Mouse (Mus musculus) induced T-regulatory cell, adult 2 months (primary cell): ENCODE data around the gene Susd1.

ENCODE experiments used
- DNase-seq: peaks from one replicate; pipeline ENCODE4 v3.0.0-alpha.2; 2012; ENCODE audit warnings: low read depth

Susd1 gene

DNA sequence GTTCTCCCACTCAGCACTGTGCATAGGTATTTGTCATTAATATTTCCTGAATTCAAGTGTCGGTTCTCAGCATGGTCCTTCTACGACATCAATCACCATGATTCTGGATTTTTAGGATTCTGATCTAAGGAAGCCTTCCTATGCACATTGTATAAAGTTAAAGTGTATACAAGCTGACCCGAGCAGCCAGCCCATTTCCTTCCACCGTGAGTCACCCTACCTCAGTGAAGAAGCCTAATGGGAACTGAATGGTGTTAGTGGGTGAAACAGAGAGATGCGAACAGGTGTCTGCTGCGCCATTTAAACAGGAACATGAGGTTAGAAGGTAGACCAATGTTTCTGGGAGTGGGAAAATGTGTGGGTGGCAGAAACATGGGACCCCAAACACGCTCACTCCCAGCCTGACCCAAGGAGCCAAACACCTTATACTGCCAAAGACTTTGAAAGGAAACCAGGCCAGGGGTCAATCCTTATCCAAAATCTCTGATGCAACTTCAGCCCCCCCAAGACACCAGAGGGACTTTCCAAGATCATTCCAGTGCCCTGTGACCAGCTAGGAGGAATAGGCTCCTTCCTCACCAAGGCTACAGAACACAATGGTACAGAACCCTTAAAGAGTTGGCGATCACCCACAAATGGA, 99.4 kb downstream of the Susd1 start:
- peak; percentile 28 for DNase-seq

DNA sequence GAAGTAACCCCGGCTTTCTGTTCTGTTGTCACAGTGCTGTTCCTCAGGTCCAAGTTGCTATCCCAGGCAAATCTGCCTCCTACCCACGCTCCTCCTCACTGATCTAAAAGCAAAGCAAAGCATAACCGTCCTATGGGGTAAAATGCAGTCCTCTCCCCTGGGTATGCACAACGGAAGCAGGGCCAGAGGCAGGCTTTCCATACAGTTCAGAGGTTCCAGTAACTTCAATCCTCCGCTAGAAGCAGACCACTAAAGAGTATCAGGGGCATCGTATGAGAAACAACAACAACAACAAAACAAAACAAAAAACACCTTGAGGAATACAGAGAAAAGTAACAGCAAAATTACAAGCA, 100.9 kb downstream of the Susd1 start:
- peak; percentile 63 for DNase-seq

DNA sequence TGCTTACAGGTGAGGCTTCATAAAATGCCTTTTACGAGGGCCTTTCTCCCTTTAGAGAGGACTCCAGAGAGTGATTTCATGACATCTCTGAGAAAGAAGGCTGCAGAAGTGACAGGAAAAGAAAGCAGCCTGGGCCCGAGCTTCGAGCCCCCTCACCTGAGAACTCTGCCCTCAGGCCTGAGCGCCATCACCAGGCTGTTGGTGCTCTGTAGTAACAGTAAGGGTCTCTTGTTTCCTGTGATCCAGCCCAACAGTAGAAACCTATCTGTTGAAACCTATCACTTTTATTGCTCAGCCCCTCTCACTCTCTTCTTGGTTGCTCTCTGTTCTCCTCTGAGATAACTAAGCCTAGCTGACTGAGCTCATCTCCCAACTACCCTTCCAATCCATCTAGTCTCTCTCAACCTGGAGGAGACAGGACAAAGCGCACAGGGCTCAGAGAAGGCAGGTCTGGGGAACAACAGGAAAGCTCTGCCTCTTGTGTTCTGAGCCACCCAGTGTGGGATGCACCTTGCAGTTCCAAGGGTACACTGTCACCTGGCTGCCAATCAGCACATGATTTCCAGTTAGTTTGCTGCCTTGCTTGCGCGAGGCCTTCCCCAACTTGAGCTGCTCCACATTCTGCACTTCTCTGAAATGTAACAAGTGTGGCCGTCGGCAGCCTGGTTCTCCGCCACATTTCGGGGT, 101.4 kb downstream of the Susd1 start:
- DNase-seq, result peak; percentile 45

DNA sequence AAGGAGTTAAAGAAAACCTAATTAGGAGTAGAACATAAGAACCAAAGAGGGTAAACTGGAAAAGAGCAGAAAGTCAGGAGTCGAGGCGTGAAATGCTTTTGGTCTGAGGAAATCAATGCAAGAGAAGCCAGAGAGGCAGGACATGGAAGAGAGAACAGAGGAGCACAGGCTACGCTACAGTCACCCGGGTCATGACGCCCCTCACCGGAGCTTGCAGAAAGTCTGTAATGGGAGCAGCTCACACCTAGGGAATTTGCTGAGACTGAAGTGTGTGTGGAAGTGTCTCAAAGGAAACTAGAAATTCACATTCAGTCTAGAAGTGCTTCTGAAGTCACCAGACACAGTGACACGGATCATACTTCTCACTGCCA, 102.0 kb downstream of the Susd1 start:
- DNase-seq, result no peak

DNA sequence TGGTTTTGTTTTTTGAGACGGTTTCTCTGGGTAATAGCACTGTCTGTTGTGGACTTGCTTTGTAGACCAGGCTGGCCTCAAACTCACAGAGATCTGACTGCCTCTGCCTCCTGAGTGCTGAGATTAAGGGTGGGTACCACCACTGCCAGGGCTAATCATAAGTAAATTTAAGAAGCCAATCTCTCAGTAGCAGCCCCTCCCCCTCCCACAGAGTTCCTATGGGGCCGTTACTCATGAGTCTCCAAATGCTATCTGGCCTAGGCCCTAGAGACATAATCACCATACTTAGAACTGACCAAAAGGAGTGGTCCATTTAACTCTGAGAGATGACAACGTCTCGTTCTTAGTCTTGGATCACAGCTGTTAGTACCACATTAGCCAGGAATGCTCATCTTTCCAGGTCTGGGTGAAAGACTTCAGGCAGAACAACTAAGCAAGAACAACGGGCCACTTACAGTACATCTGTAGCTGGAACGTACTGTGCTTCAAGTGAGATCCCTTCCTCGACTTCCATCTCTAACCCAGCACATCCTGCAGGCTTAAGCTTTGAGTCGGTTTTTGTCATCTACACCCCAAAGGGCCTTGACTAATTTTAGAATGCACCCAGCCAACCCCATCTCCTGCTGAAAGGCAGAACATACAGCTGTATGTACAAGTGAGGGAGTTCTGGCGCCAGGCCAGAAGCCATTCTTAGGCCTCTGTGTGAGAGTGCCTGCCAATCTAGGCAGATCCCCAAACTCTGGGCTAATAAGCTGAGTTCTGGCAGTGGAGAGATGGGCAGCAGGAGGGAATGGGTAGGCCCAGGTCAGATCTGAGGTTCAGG, 102.6 kb downstream of the Susd1 start:
- peak; percentile 56 for DNase-seq

DNA sequence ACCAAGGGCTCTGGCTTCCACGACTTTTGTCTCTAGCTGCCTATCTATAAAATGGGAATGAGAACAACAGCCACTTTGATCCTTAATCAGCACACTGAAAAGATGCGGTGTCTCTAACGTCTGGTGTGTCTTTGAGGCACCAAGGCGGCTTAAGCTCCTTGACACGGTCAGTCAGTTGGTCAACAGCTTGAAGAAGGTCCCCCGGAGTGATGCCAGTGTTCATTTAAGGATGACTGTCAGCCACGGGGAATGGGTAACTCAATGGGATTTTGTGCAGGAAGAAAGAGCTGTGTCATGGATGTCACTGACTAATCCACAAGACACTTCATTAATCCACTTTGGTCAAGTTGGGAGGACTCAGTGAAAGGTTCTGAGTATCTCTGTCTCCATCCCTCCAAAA, 103.3 kb downstream of the Susd1 start:
- no peak for DNase-seq

DNA sequence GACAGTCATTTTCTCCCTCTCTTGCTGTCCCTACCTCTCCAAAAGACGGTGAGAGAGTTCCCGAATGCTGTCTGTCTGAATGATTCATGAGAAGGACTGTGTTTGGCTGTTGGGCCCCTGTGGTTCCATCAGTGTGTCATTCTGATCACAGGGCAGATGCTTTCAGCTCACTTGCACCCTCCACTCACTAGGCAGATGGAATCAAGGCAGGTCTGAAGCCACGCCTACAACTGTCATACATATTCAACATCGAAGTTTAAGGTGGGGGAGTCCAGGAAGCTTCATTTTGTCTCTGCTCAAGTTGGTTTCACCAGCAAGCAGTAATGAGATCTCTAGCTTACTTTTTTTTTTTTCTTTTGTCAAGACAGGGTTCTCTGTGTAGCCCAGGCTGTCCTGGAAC, 104.2 kb downstream of the Susd1 start:
- peak; percentile 80 for DNase-seq

DNA sequence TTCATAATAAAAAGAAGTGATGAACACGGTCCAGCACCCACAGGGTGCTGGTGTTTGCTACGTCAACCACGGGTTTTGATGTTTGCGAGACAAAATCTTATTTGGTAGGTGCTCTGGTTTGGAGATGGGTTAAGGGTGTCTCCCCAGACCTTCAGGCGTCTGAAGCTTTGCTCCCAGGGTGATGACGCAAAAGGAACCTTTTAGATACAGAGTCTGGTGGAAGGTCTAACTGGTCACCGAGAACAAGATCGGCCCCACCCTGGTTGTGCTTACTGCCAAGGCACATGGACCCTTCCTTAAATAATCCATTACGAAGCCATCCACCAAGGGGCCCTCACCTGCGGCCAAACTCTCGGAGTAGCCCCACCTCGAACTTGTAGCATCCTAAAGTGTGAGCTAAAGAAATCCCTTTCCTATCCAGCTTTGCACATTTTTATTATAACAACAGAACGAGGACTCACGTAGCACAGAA, 105.0 kb downstream of the Susd1 start:
- DNase-seq, result no peak

DNA sequence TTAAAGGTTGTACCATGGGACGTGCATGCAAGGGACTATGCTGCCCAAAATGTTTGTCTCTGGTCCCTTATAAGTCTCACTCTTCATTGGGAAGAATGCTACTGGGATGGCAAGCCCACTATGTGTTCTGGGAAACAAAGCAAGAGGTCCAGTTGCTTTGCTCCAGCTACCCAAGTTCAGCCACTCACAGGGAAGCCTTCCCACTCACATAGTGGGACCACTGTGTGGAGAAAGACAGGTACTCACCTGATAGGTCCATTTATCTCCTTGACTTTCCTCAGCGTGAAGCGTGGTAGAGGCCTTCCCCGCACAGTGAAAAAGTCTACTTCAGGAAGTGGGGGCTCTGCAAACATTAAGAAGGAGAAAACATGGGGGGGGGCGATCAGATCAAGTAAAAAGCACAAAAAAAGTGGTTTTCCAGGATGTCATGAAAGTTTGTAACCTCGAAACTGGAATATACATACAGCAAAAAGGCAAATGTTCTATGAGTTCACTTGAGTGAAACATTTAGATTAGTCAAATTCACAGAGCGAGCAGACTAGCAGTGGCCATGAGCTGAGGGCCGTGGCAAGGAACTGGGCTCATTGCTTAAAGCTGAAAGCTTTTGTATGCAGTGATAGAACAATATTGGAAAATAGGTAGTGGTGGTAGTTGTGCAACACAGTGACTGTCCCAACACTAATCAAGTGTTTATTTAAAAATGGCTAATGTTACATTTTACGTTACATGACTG, 105.6 kb downstream of the Susd1 start:
- DNase-seq, result peak; percentile 60

DNA sequence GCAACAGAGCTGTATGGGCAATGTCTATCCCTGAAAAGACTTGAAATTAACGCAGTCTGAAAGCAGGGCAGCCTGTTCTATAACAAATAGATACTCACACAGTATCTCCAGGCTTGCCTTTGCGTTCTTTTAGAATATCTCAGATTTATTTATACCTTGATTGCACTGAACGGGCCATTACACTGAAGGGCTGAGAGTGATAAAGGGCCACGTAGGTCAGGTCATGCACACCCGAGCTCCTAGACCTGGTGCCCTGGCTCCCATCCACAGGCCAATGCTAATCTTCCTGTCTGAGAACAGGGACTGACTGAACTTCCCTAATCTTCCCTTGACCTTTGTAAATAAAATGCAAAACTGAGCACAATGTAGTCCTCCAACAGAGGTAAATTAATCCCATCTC, 106.3 kb downstream of the Susd1 start:
- no peak for DNase-seq

DNA sequence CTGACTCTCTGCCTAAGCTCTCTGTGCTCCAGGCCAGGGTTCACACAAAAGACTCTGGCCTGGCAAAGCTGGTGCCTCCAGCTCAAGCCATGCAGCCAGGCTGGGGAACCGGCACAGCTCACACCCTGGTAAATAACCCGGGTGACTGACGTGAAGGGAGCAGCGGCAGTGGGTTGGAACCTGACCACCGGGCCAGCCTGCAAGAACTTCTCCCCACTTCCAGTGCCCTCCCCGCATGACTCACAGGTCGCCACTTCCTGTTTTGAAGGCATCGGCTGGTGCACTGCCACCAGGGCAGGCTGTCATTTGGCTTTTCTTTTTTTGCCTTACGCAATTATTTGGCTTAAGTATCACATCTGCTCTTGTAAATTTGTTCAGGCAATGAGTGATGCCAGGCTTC, 106.8 kb downstream of the Susd1 start:
- DNase-seq, result peak; percentile 94

DNA sequence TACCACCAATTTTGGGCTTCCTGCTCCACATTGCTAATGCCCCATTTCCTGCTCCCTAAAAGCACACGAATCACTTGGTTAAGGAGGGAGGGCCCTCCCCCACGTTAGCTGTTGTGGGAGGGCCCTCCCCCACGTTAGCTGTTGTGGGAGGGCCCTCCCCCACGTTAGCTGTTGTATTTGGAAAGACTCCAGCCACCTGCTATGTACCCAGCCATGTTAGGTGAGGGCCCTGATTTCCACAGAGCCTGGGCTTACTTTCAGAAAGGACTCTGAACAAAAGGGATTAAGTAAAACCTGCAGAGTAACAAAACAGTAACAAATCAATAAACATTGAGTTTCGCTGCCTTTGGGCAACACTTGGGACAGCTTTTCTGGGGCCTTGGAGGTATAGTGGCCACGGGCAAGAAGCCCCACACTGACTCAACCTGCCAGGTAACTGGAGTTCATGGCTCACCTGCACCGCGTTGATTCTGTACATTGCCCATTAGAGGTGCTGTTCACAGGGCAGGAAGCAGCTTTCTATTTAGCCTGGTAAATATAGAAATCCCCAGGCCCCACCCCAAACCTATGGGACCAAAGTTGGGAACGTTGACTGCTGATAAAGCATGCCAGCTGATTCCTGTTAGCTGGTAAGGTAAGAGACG, 107.3 kb downstream of the Susd1 start:
- peak; percentile 76 for DNase-seq

DNA sequence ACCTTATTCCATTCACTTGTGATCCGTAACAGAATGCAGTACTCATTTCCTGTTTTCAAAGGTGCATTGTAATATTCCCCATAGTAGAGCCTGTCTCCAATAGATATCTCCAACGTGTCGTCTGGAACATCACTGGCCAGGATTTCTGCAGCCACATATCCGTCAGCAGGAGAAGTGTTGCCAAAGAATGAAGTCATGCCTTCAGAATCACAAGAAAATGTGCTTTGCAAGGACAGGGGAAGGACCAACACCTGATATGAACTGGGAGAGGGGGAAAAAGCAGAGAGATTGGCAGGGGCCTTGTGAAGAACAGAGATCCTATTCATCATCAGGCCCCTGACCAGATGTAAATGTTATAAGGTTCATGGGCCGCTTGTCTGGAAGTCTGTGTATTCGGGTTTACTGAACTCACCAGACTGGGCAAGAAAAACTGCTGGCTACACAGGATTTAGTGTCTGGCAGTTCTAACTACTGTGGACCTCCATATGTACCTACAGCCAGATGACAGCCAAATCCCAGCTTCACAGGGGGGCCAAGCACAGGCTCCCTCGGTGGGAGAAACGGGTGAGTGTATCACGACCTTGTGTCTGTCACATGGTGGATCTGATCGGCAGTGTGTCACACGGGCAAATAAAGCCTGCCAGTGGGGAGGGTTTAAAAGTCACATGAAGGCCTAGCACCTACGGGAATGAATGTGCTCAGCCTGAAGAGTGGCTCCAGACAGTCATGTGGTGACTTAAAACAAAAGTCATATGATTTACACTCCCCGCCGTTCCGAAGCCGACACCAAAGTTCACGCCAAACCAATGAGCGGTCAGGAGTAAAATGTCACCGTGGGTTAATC, 108.8 kb downstream of the Susd1 start:
- peak; percentile 72 for DNase-seq

DNA sequence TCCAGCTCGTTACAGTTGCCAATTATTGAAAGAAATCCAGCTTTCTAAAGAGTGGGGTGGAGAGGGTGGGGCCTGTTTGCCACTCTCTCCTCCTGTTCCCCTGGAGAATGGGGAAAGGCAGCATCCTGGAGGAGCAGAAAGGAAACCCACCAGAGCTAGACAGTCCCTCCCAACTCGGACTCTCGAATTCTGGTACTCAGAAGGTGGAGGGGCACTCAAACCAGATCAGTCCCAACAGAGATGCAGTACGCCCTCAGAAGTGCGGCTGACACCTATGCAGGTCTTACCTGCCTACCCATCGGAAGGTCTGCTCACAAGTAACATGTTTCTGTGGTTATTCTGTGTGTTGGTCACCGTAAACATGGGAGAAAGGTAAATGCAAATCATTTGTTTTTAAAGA, 109.6 kb downstream of the Susd1 start:
- no peak for DNase-seq

DNA sequence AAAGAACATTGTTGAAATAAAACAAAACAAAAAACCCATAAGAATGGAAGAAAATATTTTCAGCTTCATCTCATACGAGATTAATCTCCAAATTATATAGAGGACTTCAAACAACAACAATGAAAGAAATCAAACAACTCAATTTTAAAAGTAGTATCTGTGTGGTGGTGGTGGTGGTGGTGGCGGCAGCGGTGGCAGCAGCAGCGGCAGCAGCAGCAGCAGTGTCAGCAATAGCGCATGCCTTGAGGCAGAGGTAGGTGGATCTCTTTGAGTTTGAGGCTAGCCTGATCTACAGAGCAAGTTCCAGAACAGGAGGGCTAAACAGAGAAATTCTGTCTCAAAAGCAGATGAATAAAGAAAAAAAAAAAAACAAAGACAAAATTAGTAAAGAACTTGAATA, 110.4 kb downstream of the Susd1 start:
- peak; percentile 25 for DNase-seq

DNA sequence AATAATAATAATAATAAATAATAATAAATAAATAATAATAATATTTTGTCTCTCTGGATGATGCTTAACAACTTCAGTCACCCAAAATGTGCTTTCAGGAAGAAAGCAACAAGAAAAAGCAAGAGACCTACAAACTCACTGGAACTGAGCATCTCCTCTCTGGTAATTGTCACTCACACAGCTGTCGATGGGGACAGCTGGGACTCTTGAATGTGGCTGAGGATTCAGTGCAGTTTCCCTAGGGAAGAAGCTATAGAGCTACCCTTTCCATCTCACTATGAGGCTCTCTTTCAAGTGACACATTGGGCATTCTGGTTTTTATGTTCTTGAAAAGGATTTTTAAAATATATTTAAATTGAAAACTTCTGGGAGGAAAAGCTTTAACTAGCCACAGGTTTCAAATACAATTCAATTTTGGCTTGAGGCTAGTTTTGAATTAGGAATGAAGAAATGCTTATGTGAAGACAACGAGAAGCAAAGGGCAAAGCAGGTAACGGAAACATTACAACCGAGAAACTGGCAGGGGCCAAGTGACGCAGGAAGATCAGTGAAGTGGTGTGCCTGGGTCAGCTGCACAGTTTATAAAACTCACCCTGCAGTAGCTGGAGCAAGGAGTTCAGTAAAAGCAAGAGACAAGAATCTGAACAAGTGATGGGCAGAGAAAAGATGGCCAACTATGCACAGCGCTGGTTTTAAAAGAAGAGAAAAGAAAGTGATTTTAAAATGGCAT, 112.2 kb downstream of the Susd1 start:
- DNase-seq, result peak; percentile 57

DNA sequence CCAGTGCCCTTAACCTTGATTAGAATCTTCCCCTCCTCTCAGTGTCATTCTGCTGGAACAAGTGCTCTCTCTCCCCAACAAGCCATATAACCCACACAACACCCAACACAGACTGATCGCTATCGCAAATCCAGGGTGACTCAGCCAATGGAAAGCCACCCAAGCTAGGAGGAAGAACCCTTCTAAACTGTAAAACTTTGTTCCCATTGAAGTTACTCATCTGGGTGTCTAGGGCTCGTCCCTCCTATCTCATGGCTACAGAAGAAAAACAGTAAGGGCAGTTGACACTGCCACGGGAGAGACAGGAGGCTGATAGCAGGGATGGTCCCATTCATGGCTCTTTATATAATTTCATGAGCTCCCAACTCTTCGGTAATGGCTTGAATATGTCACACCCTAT, 114.1 kb downstream of the Susd1 start:
- no peak for DNase-seq

DNA sequence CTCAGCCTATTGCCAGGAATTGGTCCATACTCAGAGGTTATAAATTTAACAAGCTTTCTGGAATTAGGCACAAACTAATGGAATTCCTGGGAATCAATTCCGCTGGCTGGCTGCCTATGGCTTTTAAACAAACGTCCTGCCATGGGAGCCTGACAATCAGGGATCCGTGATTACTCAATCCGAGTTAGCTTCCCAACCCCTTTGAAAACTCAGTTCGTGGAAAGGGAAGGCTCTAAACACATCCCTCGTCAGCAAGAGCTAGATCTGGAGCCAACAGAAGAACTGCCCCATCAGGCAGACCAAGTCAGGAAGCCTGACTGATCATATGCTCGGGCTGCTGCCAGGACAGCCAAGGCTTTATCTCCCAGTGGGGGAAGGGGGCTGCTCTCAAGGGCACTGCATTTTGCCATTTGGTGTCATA, 115.2 kb downstream of the Susd1 start:
- DNase-seq, result no peak

DNA sequence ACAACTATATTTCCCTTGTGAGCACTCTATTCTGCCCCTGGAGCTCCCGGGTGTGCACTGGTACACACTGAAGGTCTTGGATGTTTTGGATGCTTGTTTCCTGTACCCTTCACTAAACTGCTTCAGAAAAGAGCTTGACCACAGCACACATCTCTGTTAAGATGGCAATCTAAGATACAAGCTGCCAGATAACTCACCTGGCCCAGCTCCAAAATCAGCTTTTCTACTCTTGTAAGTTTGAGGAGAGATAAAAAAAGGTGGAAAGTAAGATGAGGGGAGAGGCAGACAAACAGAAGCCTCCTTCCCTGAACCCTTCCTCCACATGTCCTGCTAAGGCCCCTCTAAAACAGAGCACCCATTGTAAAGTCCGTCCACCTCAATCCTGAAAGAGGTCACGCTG, 115.7 kb downstream of the Susd1 start:
- DNase-seq, result no peak

DNA sequence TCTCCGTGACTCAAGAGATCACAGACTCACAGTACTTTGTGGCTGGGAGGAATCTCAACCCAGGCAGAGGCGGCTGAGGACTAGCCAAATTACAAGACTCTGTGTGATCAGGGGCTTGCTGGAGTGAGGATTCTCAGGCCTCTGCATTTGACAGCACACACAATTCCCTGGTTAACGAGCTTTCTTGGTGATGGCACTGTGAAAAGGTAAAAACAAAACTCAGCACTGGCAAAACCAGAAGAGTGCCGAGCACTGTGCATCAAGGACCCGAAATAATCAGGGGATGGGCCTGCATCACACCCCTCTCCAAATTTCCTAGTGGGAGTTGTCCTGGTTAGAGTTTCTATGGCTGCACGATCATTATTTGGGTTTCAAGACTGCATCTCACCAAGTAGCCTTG, 116.4 kb downstream of the Susd1 start:
- no peak for DNase-seq
